Mouse (Mus musculus): ENCODE data around the gene Bloc1s6. TPM values are rescaled to one million over a fixed set of nuclear protein-coding genes. Genes with fewer than 3 reads are reported as not detected.
A peak's percentile ranks its signal among the peaks of the same experiment; 100 is the strongest.

Gene Bloc1s6
- total RNA-seq, 2 experiments from 2014 or later = 23.7 to 27.0 TPM

GRCm38 (mm10) chr2:122762991-122763390 is 24.7 kb downstream of the Bloc1s6 start:
- intact Hi-C loops (cut with DNase I) = no loop called here
- no peak for DNase-seq

GRCm38 (mm10) chr2:122764526-122764925 is 26.2 kb downstream of the Bloc1s6 start:
- intact Hi-C loops (cut with DNase I) = no loop called here
- DNase-seq = no peak

GRCm38 (mm10) chr2:122765071-122765793 is 26.9 kb downstream of the Bloc1s6 start, which contains the start of gene Sqor:
Sqor (plus strand) TSS chr2:122765237.
- intact Hi-C loops (cut with DNase I) = no loop called here
- peak; percentile 82 to 85 for DNase-seq

DNA sequence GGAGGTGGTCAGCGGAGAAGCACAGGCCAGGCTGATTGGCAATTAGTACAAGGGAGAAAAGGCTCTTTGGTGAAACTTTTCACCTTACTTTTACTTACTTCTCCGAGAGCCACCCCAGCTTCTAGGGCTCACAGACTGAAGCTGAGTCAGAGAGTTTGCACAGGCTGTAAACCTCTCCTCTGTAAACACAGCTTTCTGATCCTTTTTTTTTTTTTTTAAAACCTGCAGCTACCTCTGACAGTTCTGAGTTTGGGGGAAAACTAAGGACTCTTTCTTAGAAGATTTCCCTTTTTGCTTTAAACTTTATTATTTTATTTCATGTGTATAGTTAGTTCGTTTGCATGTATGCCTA is 27.5 kb downstream of the Bloc1s6 start:
- intact Hi-C loops (cut with DNase I) = no loop called here
- DNase-seq = no peak

DNA sequence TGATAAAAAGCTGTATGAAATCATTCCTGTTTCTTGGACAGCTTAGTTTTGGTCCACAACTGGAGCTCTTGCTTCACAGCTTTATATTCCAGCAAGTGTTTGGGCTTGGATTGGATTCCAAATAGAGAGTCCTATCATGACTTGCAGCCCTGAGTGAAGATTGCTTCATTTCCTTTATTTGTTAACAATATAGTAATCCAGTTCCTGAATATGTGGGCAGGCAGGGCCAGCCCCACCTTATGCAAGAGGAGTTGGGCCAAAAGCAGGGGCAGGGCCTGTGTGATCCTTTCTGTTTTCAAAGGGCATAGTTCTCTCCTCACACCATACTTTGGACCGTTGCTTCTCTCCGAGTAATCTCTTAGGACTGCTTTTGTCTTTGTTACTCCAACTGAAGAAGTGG is 32.7 kb downstream of the Bloc1s6 start:
- intact Hi-C loops (cut with DNase I) = no loop called here
- DNase-seq = peak in 1 of 2 experiments; percentile 19

- DNase-seq = no peak
- intact Hi-C loops (cut with DNase I) = no loop called here
Measured at GRCm38 (mm10) chr2:122772899-122773298, 34.6 kb downstream of the Bloc1s6 start.

DNA sequence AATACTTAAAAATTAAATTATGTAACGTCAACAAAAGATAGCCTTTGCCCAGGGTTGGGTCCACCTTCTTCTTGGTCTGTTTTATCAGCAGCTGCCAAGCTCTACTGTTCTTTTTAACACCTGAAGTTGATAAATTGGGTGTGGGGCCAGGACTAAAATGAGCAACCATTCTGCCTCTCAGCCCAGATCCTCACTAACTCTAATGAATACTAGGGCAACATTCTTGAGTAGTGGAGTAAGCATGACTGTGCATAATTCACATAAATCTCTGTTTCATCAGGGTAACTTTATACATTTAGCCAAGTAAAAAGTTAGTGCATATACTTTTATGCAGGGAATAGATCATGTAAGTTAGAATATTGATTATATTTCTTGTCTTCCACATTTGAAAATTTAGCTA is 37.2 kb downstream of the Bloc1s6 start:
- no peak for DNase-seq
- intact Hi-C loops (cut with DNase I) = no loop called here

DNA sequence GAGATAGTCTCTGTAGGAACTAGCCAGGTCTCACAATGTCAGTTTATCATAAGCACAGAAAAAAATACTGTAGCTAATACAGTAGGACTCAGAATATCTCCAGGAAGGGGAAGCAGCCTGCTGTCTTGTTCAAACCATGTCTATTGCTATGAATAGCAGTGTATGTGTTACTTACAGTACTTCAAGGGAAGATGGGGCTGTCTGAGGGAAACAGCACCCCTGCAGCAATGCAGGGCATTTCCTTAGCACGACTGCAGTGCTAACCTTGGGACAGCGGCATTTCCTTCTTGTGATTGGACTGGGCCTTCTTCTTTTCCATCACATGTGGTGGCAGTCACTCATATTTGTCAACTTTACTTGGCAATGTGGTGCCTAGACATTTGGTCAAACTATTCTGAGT is 38.5 kb downstream of the Bloc1s6 start:
- intact Hi-C loops (cut with DNase I) = no loop called here
- DNase-seq = no peak

GRCm38 (mm10) chr2:122779967-122780366 is 41.7 kb downstream of the Bloc1s6 start:
- intact Hi-C loops (cut with DNase I) = no loop called here
- no peak for DNase-seq

DNA sequence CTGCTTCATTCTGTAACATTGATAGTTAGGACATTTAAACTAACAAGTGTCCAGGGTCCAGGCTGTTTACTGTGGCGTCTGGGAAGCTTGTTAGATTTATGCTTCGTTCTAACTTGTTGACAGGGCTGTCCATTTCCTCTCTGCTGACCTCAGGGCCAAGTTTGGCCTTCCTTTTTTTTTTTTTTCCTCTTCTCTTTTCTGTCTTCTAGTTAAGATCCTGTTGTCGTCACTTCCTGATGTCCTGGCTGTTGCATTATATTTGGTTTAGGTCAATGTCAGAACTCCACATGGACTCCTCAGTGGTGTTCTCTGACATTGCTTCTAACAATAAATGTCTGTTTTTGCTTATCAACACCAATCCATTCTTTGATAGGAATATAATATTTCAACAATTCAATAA is 42.1 kb downstream of the Bloc1s6 start:
- DNase-seq = no peak
- intact Hi-C loops (cut with DNase I) = no loop called here

DNA sequence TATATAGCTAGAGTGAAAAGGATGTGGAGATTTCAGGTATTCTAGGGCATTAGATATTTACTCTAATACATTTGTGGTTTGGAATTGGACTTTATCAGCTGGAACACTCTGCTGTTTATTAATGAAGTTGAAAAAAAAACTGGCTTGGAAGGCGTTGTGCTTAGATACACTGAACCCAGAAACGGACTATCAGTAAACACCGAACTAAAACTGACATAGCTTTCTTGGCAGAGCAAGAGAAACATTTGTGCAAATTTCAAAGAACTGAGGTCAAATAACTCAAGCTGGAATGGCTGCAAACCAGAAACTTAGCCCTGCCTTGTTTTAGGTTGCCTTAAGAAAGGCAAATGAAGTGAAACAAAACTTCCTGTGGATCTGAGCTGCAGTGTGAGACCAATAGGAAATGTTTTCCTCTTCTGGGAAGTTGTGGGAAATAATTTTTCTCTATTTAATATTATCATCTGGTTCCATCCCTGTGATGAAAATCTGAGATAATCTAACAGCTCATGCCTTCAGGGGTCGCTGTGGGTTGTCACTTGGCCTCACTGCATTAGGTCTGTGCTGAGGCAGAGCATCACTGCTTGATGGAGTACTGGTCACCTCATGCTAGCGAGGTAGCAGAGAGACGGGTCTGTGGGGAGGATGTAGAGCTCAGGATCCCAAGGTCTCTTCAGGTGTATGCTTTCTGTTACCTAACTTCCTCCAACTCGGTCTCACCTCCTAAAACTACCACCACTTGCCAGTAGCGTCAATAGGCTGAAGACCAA is 43.5 kb downstream of the Bloc1s6 start:
- intact Hi-C loops (cut with DNase I) = no loop called here

DNA sequence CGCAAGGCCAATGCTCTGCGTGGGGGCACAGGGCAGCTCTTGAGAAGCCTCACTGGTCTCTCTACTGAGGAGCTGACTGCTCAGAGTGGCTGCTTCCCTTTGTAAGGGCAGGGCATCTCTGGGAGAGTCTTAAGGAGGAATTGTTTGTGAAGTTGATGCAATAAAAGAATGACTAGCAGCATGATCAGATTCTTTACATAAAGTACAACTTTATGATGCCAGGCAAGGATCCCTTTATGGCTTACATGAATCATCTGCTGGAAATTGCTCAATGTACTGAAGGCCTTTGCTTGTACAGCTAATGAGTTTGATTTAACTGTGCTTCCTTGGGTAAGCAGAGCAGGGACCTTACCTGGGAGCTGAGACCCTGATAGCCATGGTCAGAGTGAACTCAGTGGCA is 45.4 kb downstream of the Bloc1s6 start:
- intact Hi-C loops (cut with DNase I) = no loop called here
- DNase-seq = no peak

More for the DNA sequence above, 43.5 kb downstream of the Bloc1s6 start:
- DNase-seq = no peak

DNA sequence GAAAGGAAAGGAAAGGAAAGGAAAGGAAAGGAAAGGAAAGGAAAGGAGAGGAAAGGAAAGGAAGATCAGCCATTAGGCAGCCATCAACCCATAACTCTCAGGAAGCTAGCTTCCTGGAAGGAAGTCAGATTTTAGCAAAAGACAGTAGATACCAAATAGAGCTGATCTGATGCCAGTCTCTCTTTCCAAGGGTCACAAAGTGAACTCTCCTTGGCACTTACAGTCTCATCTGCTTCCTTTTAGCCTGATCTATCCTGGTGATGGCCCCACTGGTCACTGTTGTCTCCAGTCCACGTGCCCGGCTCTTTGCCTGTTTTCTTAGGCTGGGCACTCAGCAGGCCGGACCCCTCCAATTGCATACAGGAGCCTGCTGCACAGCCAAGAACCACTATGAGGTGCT is 46.4 kb downstream of the Bloc1s6 start:
- no peak for DNase-seq
- intact Hi-C loops (cut with DNase I) = no loop called here

GRCm38 (mm10) chr2:122786167-122786566 is 47.9 kb downstream of the Bloc1s6 start:
- intact Hi-C loops (cut with DNase I) = no loop called here
- DNase-seq = no peak

- intact Hi-C loops (cut with DNase I) = no loop called here
- no peak for DNase-seq
Measured at GRCm38 (mm10) chr2:122789311-122789710, 51.0 kb downstream of the Bloc1s6 start.

DNA sequence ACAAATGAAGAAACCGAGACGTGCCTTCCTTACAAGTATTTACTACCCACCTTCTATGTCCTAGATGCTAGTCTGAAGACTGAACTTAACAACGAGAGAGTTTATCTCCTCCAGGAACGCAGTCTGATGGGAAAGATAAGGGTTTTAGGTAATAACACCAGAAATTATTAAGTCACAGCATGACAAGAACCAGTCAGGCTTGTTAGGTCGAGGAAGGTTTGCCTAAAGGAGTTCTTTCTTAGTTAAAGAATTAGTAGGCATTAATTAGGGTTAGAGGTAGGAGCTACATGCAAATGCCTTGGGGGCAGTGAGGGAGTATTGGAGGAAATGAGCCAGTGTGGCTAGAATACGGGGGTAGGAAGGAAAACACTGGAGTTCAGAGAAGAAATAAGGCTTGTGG is 51.4 kb downstream of the Bloc1s6 start:
- intact Hi-C loops (cut with DNase I) = no loop called here
- DNase-seq = no peak

Other genes with a start within 250 kb of the Bloc1s6 start
- gene Gatm, start 127.2 kb upstream of the Bloc1s6 start, total RNA-seq (2021) = 1 to 10 TPM; 4.1 to 4.4 TPM
- gene AA467197, start 101.5 kb upstream of the Bloc1s6 start, total RNA-seq (2021) = under 1 TPM; 0.35 to 0.64 TPM
- 1 to 10 TPM; 8.3 to 9.6 TPM for gene Slc30a4, start 35.8 kb upstream of the Bloc1s6 start, total RNA-seq (2021)
- gene Sqor, start 26.7 kb downstream of the Bloc1s6 start, total RNA-seq (2021) = 10 to 100 TPM; 31.6 to 32.9 TPM